Mouse (Mus musculus) forebrain, embryonic 13.5 days (tissue): ENCODE results near the gene 1110008L16Rik. TPM values are rescaled to one million over a fixed set of nuclear protein-coding genes. Genes with fewer than 3 reads are reported as not detected.

ENCODE experiments used
- ATAC-seq: fragments of 200-750 bp; cut with Nextera tagmentation; 2 replicates; pipeline ENCODE4 v1.8.0; 2017
- H3K27ac ChIP-seq: fragments of 300-500 bp; sonication (generic); 2 replicates; pipeline ENCODE4 v1.5.1; 2015; ENCODE audit warnings: inconsistent platforms, mild to moderate bottlenecking, moderate library complexity
- H3K27me3 ChIP-seq: fragments of 300-500 bp; sonication (generic); 2 replicates; pipeline ENCODE4 v1.6.1; 2015; ENCODE audit warnings: mild to moderate bottlenecking, inconsistent platforms
- H3K36me3 ChIP-seq: fragments of 300-500 bp; sonication (generic); 2 replicates; pipeline ENCODE4 v1.6.1; 2015; ENCODE audit warnings: mild to moderate bottlenecking, inconsistent platforms; ENCODE audit not compliant: poor library complexity, severe bottlenecking
- H3K4me1 ChIP-seq: fragments of 300-500 bp; sonication (generic); 2 replicates; pipeline ENCODE4 v1.6.1; 2015; ENCODE audit warnings: inconsistent platforms
- H3K4me2 ChIP-seq: fragments of 300-500 bp; sonication (generic); 2 replicates; pipeline ENCODE4 v1.6.1; 2015; ENCODE audit warnings: inconsistent platforms, mild to moderate bottlenecking, moderate library complexity
- H3K4me3 ChIP-seq: fragments of 300-500 bp; sonication (generic); 2 replicates; pipeline ENCODE4 v1.5.1; 2015; ENCODE audit warnings: mild to moderate bottlenecking, inconsistent platforms
- H3K9ac ChIP-seq: fragments of 300-500 bp; sonication (generic); 2 replicates; pipeline ENCODE4 v1.6.1; 2015; ENCODE audit warnings: mild to moderate bottlenecking, inconsistent platforms
- H3K9me3 ChIP-seq: fragments of 300-500 bp; sonication (generic); replicated peaks from 2 replicates; pipeline ENCODE4 v1.6.1; 2016; ENCODE audit warnings: inconsistent platforms
- WGBS: fragments of 180-500 bp; shearing (Covaris S2); methylation state at CpG from one replicate; pipeline ENCODE4 v1.1.7; 2015; 5-methylcytosine and 5-hydroxymethylcytosine counted together
- polyA plus RNA-seq: library from polyadenylated mRNA; unstranded; fragments of >200 nt; fragmentation: Nextera tagmentation; extraction: Ambion mirVana; gene quantifications from 2 replicates; pipeline ENCODE4 v1.2.1, GENCODE M21; 2015

1110008L16Rik gene
- polyA plus RNA-seq, 1 experiment from 2014 or later: 8.9 TPM

DNA sequence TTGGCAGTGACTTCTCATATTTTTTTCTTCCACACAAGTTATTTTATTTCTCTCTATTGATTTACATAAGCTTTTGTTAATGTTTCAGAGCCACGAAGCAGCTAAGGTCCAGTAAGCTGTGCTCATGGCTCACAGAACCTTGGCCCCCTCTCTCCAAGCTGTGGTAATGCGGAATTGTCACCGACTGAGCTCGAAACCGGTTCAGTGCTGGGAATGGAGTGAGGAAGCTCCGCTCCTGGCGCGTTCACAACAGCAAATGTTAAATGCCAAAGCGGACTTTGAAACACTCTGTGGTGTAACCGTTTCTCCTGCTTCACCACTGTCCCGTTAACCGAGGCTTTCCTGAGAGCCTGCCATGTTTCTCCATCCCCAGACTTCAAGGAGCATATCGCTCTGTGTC is 45.2 kb downstream of the 1110008L16Rik start:
- Histone ChIP-seq H3K36me3 (no peaks in the 10 kb centered on the region), H3K27me3 (no peaks in the 10 kb centered on the region), H3K9ac (no peak overlapping the region), H3K9me3 (no peaks in the 10 kb centered on the region), H3K27ac (no peak overlapping the region), H3K4me1 (no peaks in the 10 kb centered on the region), H3K4me3 (no peak overlapping the region), H3K4me2 (no peak overlapping the region)
- whole genome bisulfite sequencing: 85% methylated on average over 13 of the region's 13 CpGs
- ATAC-seq: no peak

- Histone ChIP-seq H3K27me3 (no peaks in the 10 kb centered on the region), H3K27ac (no peak overlapping the region), H3K4me2 (no peak overlapping the region), H3K4me1 (no peaks in the 10 kb centered on the region), H3K4me3 (no peak overlapping the region), H3K9me3 (no peaks in the 10 kb centered on the region), H3K9ac (no peak overlapping the region), H3K36me3 (no peaks in the 10 kb centered on the region)
- no peak for ATAC-seq
- WGBS: 83% methylated on average over 6 of the region's 6 CpGs
Observed at GRCm38 (mm10) chr12:55353423-55353822, 54.0 kb downstream of the 1110008L16Rik start.

- Histone ChIP-seq H3K4me1 (no peaks in the 10 kb centered on the region), H3K4me3 (no peak overlapping the region), H3K9ac (no peak overlapping the region), H3K4me2 (no peak overlapping the region), H3K27me3 (no peaks in the 10 kb centered on the region), H3K9me3 (no peaks in the 10 kb centered on the region), H3K36me3 (no peaks in the 10 kb centered on the region), H3K27ac (no peak overlapping the region)
- 53% methylated on average over 4 of the region's 4 CpGs for whole genome bisulfite sequencing
- ATAC-seq: peak; percentile 84
Observed at GRCm38 (mm10) chr12:55354904-55355303, 55.5 kb downstream of the 1110008L16Rik start.

DNA sequence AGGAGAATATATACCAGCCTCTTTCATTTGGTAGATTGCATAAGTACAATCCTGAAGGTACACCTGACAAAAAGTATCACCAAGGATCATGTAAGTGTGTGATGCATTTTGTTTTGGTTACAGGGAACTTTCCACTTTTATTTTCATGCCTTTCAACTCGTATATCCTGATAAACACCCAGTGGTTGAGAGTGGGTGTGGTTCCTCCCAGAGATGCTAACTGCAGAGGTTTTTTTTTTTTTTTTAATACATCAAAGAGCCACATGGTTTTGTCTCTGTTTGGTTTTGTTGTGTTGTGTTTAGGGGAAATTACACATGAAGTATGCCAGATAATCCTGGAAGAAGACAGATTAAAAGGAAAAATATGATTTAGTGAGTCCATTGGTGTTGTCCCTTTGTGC is 57.9 kb downstream of the 1110008L16Rik start:
- 65% methylated on average over 1 of the region's 1 CpGs for WGBS
- Histone ChIP-seq H3K9me3 (no peaks in the 10 kb centered on the region), H3K27me3 (no peaks in the 10 kb centered on the region)

DNA sequence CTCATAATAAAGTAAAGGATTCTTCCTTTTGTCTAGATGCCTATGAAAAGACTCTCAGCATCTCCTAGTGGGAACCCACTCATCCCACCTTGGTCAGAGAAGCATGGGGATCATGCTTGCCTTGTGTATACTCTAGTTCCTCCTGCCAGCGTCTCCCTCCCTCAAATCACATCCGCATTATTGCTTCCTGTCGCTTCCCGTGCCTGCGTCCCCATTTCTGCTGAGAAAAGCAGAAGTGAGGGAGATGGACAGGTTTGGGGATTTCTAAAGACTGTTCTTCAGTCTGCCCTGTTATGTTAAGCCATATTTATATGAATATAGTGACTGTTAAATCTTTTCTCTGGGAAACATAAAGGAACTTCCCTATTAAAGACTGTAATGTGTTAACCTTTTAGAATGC is 61.6 kb downstream of the 1110008L16Rik start:
- Histone ChIP-seq H3K4me3 (no peak overlapping the region), H3K36me3 (no peaks in the 10 kb centered on the region), H3K4me2 (no peak overlapping the region), H3K27me3 (no peaks in the 10 kb centered on the region), H3K9ac (no peak overlapping the region), H3K4me1 (no peaks in the 10 kb centered on the region), H3K9me3 (no peaks in the 10 kb centered on the region), H3K27ac (no peak overlapping the region)
- WGBS: 83% methylated on average over 5 of the region's 5 CpGs
- no peak for ATAC-seq

More for the DNA sequence above, 57.9 kb downstream of the 1110008L16Rik start:
- Histone ChIP-seq H3K36me3 (no peaks in the 10 kb centered on the region), H3K4me1 (no peaks in the 10 kb centered on the region), H3K4me2 (no peak overlapping the region), H3K9ac (no peak overlapping the region), H3K4me3 (no peak overlapping the region), H3K27ac (no peak overlapping the region)
- no peak for ATAC-seq

DNA sequence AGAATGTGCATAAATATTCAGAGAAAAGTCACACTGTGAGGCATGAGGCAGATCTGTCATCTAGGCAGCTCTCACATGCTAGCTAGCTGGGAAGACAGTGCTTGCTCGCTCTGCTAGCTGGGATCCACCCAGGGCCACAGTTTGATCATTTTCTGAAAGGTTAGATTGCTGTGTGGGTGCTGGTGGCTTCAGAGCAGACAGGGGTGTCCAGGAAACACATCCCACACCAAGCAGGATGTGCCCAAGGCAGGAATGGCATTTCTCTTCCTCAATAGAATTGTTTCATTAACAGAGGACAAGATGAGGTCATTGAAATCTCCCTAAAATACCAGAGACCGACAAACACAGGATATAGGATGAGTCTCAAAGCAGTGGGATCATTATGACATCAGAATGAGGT is 65.7 kb downstream of the 1110008L16Rik start:
- Histone ChIP-seq H3K27ac (no peak overlapping the region), H3K9ac (no peak overlapping the region), H3K4me2 (no peak overlapping the region), H3K27me3 (no peaks in the 10 kb centered on the region), H3K4me1 (no peaks in the 10 kb centered on the region), H3K36me3 (no peaks in the 10 kb centered on the region), H3K9me3 (no peaks in the 10 kb centered on the region), H3K4me3 (no peak overlapping the region)
- no peak for ATAC-seq
- 77% methylated on average over 2 of the region's 2 CpGs for WGBS

DNA sequence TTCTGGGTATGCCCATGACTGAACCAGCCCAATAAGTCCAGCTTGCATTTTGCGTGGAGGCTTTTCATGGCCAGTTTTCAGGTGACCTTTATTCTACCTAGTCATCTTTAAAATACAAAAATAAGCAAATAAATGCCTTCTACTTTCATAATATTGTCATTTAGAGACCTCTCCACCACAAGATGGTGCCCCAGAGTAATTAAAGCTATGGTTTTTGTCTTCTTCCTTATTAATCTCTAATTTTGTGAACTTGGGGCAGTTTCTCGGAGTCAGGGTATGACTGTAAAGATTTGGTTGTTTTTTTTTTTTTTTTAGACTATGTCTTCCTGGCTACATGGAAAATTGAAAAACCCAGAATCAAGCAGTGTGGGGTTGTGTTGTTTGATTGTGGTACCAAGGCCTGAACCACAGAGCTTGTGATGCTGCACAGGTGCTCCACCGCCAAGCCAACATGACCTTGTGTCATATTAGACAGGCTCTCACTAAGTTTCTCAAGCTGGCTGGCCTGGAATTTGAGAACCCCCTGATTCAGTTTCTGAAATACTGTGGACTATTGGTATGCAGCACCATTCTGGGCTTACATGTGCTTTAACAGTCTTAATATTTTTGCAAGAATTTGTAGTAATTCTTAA is 73.2 kb downstream of the 1110008L16Rik start:
- H3K9ac ChIP-seq: no peak overlapping the region
- H3K36me3 ChIP-seq: no peaks in the 10 kb centered on the region
- no peaks in the 10 kb centered on the region for H3K4me1 ChIP-seq
- WGBS: 88% methylated on average over 3 of the region's 3 CpGs
- ATAC-seq: no peak
- H3K4me3 ChIP-seq: no peak overlapping the region
- H3K27ac ChIP-seq: no peak overlapping the region
- H3K9me3 ChIP-seq: no peaks in the 10 kb centered on the region
- H3K27me3 ChIP-seq: no peaks in the 10 kb centered on the region
- H3K4me2 ChIP-seq: no peak overlapping the region

GRCm38 (mm10) chr12:55376956-55377609 is 77.7 kb downstream of the 1110008L16Rik start:
- Histone ChIP-seq H3K4me2 (no peak overlapping the region), H3K9ac (no peak overlapping the region), H3K36me3 (no peaks in the 10 kb centered on the region), H3K27me3 (no peaks in the 10 kb centered on the region), H3K4me3 (no peak overlapping the region), H3K4me1 (no peaks in the 10 kb centered on the region), H3K27ac (no peak overlapping the region), H3K9me3 (no peaks in the 10 kb centered on the region)
- ATAC-seq: no peak
- WGBS: 91% methylated on average over 16 of the region's 16 CpGs

- H3K27ac ChIP-seq: no peak overlapping the region
- no peak overlapping the region for H3K4me3 ChIP-seq
- no peaks in the 10 kb centered on the region for H3K9me3 ChIP-seq
- 66% methylated on average over 6 of the region's 6 CpGs for WGBS
- no peaks in the 10 kb centered on the region for H3K4me1 ChIP-seq
- H3K27me3 ChIP-seq: no peaks in the 10 kb centered on the region
- no peak for ATAC-seq
- H3K4me2 ChIP-seq: no peak overlapping the region
- H3K9ac ChIP-seq: no peak overlapping the region
- H3K36me3 ChIP-seq: no peaks in the 10 kb centered on the region; the same call in 1 of the 2 replicates
Observed at GRCm38 (mm10) chr12:55377610-55377980, 78.2 kb downstream of the 1110008L16Rik start.

GRCm38 (mm10) chr12:55384023-55384749 is 84.8 kb downstream of the 1110008L16Rik start, which contains the start of gene Psma6:
TSS of gene Psma6 (plus strand) at chr12:55384222.
- Histone ChIP-seq H3K9me3 (no peaks in the 10 kb centered on the region), H3K4me3 (no peak within 1 kb of the TSS), H3K4me1 (peaks cover 7% of the 10 kb centered on the region), H3K27ac (no peak within 1 kb of the TSS), H3K9ac (no peak within 1 kb of the TSS), H3K4me2 (no peak within 1 kb of the TSS), H3K36me3 (no peaks in the 10 kb centered on the region; the same call in 1 of the 2 replicates), H3K27me3 (no peaks in the 10 kb centered on the region)
- no peak for ATAC-seq
- 82% methylated on average over 10 of the region's 10 CpGs for WGBS

DNA sequence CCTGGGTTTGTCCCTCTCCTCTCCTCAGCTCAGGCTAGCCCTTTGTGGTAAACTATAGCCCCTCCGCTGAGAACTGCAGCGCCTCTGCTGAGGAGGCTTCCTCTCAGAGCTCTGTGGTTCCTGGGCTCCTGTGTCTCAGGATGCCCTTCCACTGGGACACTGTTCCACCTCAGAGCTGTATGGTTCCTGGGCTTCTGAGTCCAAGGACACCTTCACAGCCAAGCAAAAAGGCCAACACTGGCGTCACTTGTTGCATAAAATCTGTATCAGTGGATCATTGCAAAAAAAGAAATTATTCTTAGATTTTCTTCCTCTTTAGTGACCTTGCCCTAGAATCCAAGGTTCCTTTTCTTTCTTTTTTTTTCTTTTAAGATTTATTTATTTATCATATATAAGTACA is 85.4 kb downstream of the 1110008L16Rik start:
- Histone ChIP-seq H3K36me3 (no peaks in the 10 kb centered on the region; the same call in 1 of the 2 replicates), H3K9me3 (no peaks in the 10 kb centered on the region), H3K27me3 (no peaks in the 10 kb centered on the region), H3K9ac (no peak overlapping the region), H3K4me1 (peaks cover 7% of the 10 kb centered on the region), H3K4me2 (no peak overlapping the region), H3K27ac (no peak overlapping the region), H3K4me3 (no peak overlapping the region)
- 97% methylated on average over 3 of the region's 3 CpGs for WGBS
- no peak for ATAC-seq

GRCm38 (mm10) chr12:55385931-55386330 is 86.6 kb downstream of the 1110008L16Rik start:
- Histone ChIP-seq H3K27me3 (no peaks in the 10 kb centered on the region), H3K36me3 (no peaks in the 10 kb centered on the region; the same call in 1 of the 2 replicates), H3K4me3 (no peak overlapping the region), H3K27ac (no peak overlapping the region), H3K4me1 (peaks cover 7% of the 10 kb centered on the region), H3K9me3 (no peaks in the 10 kb centered on the region), H3K4me2 (no peak overlapping the region), H3K9ac (no peak overlapping the region)
- WGBS: 13% methylated on average over 6 of the region's 6 CpGs
- no peak for ATAC-seq
